Mouse (Mus musculus) liver, adult 2 months (tissue): ENCODE measurements at regions not wholly inside any gene's neighbourhood (a gene's known extent, or its start where the extent isn't known, plus 50 kb on each side); places are given as distances from the start of the nearest gene placed in this dataset.

Experiments used
- CTCF ChIP-seq: fragments of 200-500 bp; IDR thresholded peaks from 2 replicates; pipeline ENCODE4 v1.5.1; 2011; ENCODE audit warnings: low read depth, low read length, control low read depth
- POLR2A ChIP-seq: fragments of 200-500 bp; IDR thresholded peaks from 2 replicates; pipeline ENCODE4 v1.6.1; 2011; ENCODE audit warnings: low read length, control low read depth; ENCODE audit not compliant: insufficient read depth; ENCODE audit errors: extremely low read depth

GRCm38 (mm10) chr14:76681581-76682377 lies 125.1 kb upstream of the Serp2 start:
- TF ChIP-seq CTCF (no peak), POLR2A (no peak)
